Mouse (Mus musculus) liver, embryonic 18 days (tissue): ENCODE measurements around the gene Galntl6. TPM values are rescaled to one million over a fixed set of nuclear protein-coding genes. Genes with fewer than 3 reads are reported as not detected.

ENCODE experiments used
- polyA plus RNA-seq: library from polyadenylated mRNA; depleted of rRNA; stranded (reverse); fragments of >200 nt; gene quantifications from 2 replicates; pipeline ENCODE4 v1.2.3, GENCODE M21; 2012; rRNA removed

The Galntl6 gene
- not detected in 2 replicates for polyA plus RNA-seq

GRCm38 (mm10) chr8:58912196-58912839 lies at the start of gene Galntl6:
TSS of gene Galntl6 (minus strand) at chr8:58912640.

GRCm38 (mm10) chr8:58911677-58912076 lies 763 bp downstream of the Galntl6 start, which contains the start of gene BC030500:
TSS of gene BC030500 (plus strand) at chr8:58911755.

Other genes with a start within 250 kb of the Galntl6 start
- gene BC030500, start 885 bp downstream of the Galntl6 start, polyA plus RNA-seq, result not detected in 2 replicates